10 mouse cellular contexts compared by ENCODE assay signal in the genomic region with DNA sequence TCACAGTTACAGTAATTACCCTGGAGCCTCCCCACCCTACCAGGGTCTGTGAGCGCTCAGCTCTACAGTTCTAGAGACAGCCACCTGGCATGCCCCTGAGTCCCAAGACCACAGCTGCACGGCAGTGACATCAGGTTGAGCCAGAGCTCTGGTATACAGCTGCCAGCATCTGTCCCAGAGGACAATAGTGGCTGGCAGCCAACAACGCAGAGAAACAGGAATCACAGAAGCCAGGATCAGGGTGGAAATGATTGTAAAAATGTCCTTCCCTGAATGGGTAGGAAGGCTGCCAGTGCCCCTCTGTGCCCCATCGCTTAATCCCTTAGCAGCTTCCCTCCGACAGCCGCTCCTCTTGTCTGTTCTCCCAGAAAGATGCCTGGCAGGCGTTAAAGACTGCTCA.
DNase-seq lines count a peak whose midpoint lies in the region; ATAC-seq and TF ChIP-seq lines count a peak whose summit lies in the region.
"Had no signal": no experiment of that assay in that cellular context is flagged by ENCODE, and none has a peak within 500 bp of the region (broad histone marks: within the 10 kb centered on the region; RNA-seq: fewer than 3 reads in every experiment).

No protein-coding gene starts in this region.

- no peak for ATAC-seq in lung, embryonic 14.5 days (ENCODE audit: insufficient read depth)
- ATAC-seq in limb, embryonic 12.5 days (ENCODE audit: insufficient number of reproducible peaks, insufficient read depth, low FRiP score, low TSS enrichment, low read depth) = peak; percentile 71; the same call in 1 of the 2 replicates

- H3K27me3 ChIP-seq in lung, embryonic 14.5 days (ENCODE audit: insufficient read depth, low read length) = no peaks in the 10 kb centered on the region
- no peaks in the 10 kb centered on the region for H3K27me3 ChIP-seq in limb, embryonic 12.5 days
- H3K27me3 ChIP-seq: stomach, embryonic 15.5 days had no signal

- H3K27ac ChIP-seq in gastrocnemius, adult 2 months = no peak overlapping the region
- H3K27ac ChIP-seq in lung, embryonic 14.5 days (ENCODE audit: low read depth) = no peak overlapping the region
- no peak overlapping the region for H3K27ac ChIP-seq in limb, embryonic 12.5 days
- H3K27ac ChIP-seq: kidney, postnatal 0 days; stomach, embryonic 15.5 days had no signal

- no peak overlapping the region for H3K4me2 ChIP-seq in lung, embryonic 14.5 days
- H3K4me2 ChIP-seq in limb, embryonic 12.5 days = no peak overlapping the region
- H3K4me2 ChIP-seq: stomach, embryonic 15.5 days had no signal

- H3K9me3 ChIP-seq in lung, embryonic 14.5 days (ENCODE audit: low read depth, low read length) = no peaks in the 10 kb centered on the region
- H3K9me3 ChIP-seq in limb, embryonic 12.5 days = no peaks in the 10 kb centered on the region
- H3K9me3 ChIP-seq: stomach, embryonic 15.5 days had no signal

- DNase-seq in gastrocnemius, postnatal 14 days = peak; percentile 42
- DNase-seq in gastrocnemius, adult 2 months = no peak
- peak; percentile 31 for DNase-seq in lung, embryonic 14.5 days
- DNase-seq in lung, postnatal 14 days = no peak
- DNase-seq in skeletal muscle tissue, adult 2 months (ENCODE audit: low read depth, low spot score) = peak; percentile 17
- no peak for DNase-seq in adrenal gland, postnatal 36 days
- DNase-seq in right cerebral cortex, postnatal 14 days = no peak

- no peaks in the 10 kb centered on the region for H3K4me1 ChIP-seq in lung, embryonic 14.5 days (ENCODE audit: insufficient read depth)
- H3K4me1 ChIP-seq in limb, embryonic 12.5 days (replicated peaks) = peaks cover 14% of the 10 kb centered on the region
- H3K4me1 ChIP-seq: stomach, embryonic 15.5 days had no signal

- no peak overlapping the region for H3K9ac ChIP-seq in lung, embryonic 14.5 days
- H3K9ac ChIP-seq in limb, embryonic 12.5 days (replicated peaks) = no peak overlapping the region
- H3K9ac ChIP-seq: stomach, embryonic 15.5 days had no signal

- no peak overlapping the region for H3K4me3 ChIP-seq in gastrocnemius, adult 2 months
- no peak overlapping the region for H3K4me3 ChIP-seq in lung, embryonic 14.5 days (ENCODE audit: low read depth, low read length)
- H3K4me3 ChIP-seq in limb, embryonic 12.5 days (replicated peaks) = no peak overlapping the region
- H3K4me3 ChIP-seq: stomach, embryonic 15.5 days had no signal

- TF ChIP-seq CTCF in gastrocnemius, adult 2 months (IDR thresholded peaks at IDR 0.05) = no peak
- no peak for TF ChIP-seq CTCF in lung, embryonic 14.5 days (IDR thresholded peaks at IDR 0.05; ENCODE audit: low read depth)

- H3K36me3 ChIP-seq in lung, embryonic 14.5 days (ENCODE audit: insufficient read depth) = no peaks in the 10 kb centered on the region
- no peaks in the 10 kb centered on the region for H3K36me3 ChIP-seq in limb, embryonic 12.5 days
- H3K36me3 ChIP-seq: stomach, embryonic 15.5 days had no signal

- 53% methylated on average over 7 of the region's 7 CpGs for WGBS in lung, embryonic 14.5 days
- WGBS in limb, embryonic 12.5 days = 57% methylated on average over 7 of the region's 7 CpGs

- intact Hi-C loops in gastrocnemius, postnatal 14 days (cut with DNase I; ENCODE audit: low total_unique reads) = no loop called here
- intact Hi-C loops in gastrocnemius, adult 2 months (cut with DNase I) = no loop called here

Comparison
In these comparisons a context has a peak if more than half of its experiments do, and no peak if none do; other contexts are left out.
1. DNase-seq: peak in gastrocnemius, postnatal 14 days (single experiment), lung, embryonic 14.5 days (single experiment) and skeletal muscle tissue, adult 2 months (single experiment); none in gastrocnemius, adult 2 months (single experiment), lung, postnatal 14 days (single experiment), adrenal gland, postnatal 36 days (0 of 2) and right cerebral cortex, postnatal 14 days (single experiment).